Mouse (Mus musculus) lung, adult 2 months (tissue): ENCODE data around the gene Smim12.

Experiments
- CTCF ChIP-seq: fragments of 200-500 bp; IDR thresholded peaks from 2 replicates; pipeline ENCODE4 v1.5.1; 2011; ENCODE audit warnings: mild to moderate bottlenecking, low read length, control low read depth; ENCODE audit not compliant: insufficient read depth
- POLR2A ChIP-seq: fragments of 200-500 bp; IDR thresholded peaks from 2 replicates; pipeline ENCODE4 v1.6.1; 2011; ENCODE audit warnings: low read depth, mild to moderate bottlenecking, control low read depth, low read length, borderline replicate concordance; ENCODE audit errors: extremely low read depth

GRCm38 (mm10) chr4:127216251-127216651, 27.3 kb upstream of the Smim12 start:
- TF ChIP-seq POLR2A (no peak), CTCF (no peak)
